Mouse (Mus musculus): ENCODE measurements at regions not wholly inside any gene's neighbourhood (a gene's known extent, or its start where the extent isn't known, plus 50 kb on each side); places are given as distances from the start of the nearest gene placed in this dataset.

DNA sequence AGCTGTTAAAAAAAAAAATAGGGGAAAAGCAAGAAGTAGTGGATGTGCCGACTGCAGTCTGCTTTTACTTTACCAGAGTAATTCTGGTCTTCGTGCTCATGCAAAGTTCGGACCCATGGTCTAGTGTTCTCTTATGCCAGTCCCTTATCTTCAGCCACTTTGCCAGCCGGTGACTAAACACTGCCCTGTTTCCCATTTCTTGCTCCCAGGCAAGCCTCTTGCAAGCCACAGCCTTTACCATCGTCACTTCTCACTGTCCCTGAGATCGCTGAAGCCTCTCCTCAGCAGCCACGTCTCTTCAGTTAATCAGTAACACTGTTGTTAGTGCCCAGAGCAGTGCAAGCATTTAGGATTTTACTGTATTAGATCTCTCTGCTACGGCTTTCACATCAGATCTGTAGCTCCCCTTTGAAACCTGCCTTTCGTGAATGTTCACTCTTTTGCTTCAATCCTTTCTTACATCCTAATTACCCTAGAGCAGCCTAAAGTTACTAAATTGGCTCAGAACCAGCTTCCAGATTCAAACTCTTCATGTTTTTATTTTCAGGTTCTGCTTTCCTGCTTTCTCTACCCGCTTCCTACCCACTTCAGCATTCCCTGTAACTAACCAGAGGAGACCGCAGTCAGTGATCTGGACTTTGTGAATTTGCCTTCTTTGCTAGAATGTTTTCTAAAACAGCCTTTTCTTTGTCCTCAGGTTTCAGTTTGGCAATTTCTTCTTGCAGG is 184.5 kb upstream of the Emcn start:
- no peak overlapping the region for H3K9ac ChIP-seq (ENCODE audit: low read depth, low read length)
- 59% methylated on average over 11 of the region's 11 CpGs for WGBS
- no peaks in the 10 kb centered on the region for H3K27me3 ChIP-seq (ENCODE audit: control insufficient read depth, insufficient read depth, low read length)
- H3K36me3 ChIP-seq (ENCODE audit: control insufficient read depth, insufficient read depth, low read length) = no peaks in the 10 kb centered on the region
- no peak for DNase-seq (ENCODE audit: low spot score)
- no peak overlapping the region for H3K4me3 ChIP-seq (ENCODE audit: low read depth, low read length)
- ATAC-seq (ENCODE audit: low FRiP score) = no peak
- no peaks in the 10 kb centered on the region for H3K9me3 ChIP-seq (ENCODE audit: control insufficient read depth, low read length)
- H3K27ac ChIP-seq (ENCODE audit: low read depth, low read length) = no peak overlapping the region
- no peaks in the 10 kb centered on the region for H3K4me1 ChIP-seq (replicated peaks; ENCODE audit: control insufficient read depth, insufficient read depth, low read length)
- no peak overlapping the region for H3K4me2 ChIP-seq (replicated peaks; ENCODE audit: low read depth, low read length)

- Histone ChIP-seq H3K9ac (ENCODE audit: low read depth, low read length) (no peak overlapping the region), H3K4me2 (replicated peaks; ENCODE audit: low read depth, low read length) (no peak overlapping the region), H3K27ac (ENCODE audit: low read depth, low read length) (no peak overlapping the region), H3K36me3 (ENCODE audit: control insufficient read depth, insufficient read depth, low read length) (no peaks in the 10 kb centered on the region), H3K4me1 (replicated peaks; ENCODE audit: control insufficient read depth, insufficient read depth, low read length) (no peaks in the 10 kb centered on the region), H3K4me3 (ENCODE audit: low read depth, low read length) (no peak overlapping the region), H3K9me3 (ENCODE audit: control insufficient read depth, low read length) (no peaks in the 10 kb centered on the region), H3K27me3 (ENCODE audit: control insufficient read depth, insufficient read depth, low read length) (no peaks in the 10 kb centered on the region)
- DNase-seq (ENCODE audit: low spot score) (no peak), ATAC-seq (ENCODE audit: low FRiP score) (peak; percentile 51)
- 48% methylated on average over 1 of the region's 1 CpGs for WGBS
Observed at GRCm38 (mm10) chr3:137189035-137189434, 151.8 kb upstream of the Emcn start.

DNA sequence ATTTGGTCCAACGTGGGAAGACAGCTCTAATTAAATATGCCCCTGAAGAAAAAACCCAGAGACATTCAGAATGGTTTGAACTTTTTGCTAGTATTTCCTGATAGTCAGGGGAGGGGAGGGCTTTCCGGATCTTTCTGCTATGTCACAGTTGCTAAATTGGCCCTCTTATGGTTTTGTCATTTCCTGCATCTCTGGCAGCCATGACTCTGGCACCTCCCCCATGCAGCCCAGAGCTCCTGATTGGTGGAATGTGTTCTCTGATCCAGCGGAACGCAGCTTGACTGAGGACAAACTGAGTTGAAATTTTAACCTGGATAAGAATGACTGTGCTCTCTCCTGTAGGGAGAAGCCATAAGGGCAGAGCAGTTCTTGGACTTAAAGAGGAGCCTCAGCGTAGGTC is 150.4 kb upstream of the Emcn start:
- no peak overlapping the region for H3K4me2 ChIP-seq (replicated peaks; ENCODE audit: low read depth, low read length)
- WGBS = 78% methylated on average over 5 of the region's 5 CpGs
- H3K9me3 ChIP-seq (ENCODE audit: control insufficient read depth, low read length) = no peaks in the 10 kb centered on the region
- ATAC-seq (ENCODE audit: low FRiP score) (no peak), DNase-seq (ENCODE audit: low spot score) (no peak)
- H3K27ac ChIP-seq (ENCODE audit: low read depth, low read length) = no peak overlapping the region
- no peaks in the 10 kb centered on the region for H3K4me1 ChIP-seq (replicated peaks; ENCODE audit: control insufficient read depth, insufficient read depth, low read length)
- H3K27me3 ChIP-seq (ENCODE audit: control insufficient read depth, insufficient read depth, low read length) = no peaks in the 10 kb centered on the region
- no peak overlapping the region for H3K4me3 ChIP-seq (ENCODE audit: low read depth, low read length)
- H3K9ac ChIP-seq (ENCODE audit: low read depth, low read length) = no peak overlapping the region
- H3K36me3 ChIP-seq (ENCODE audit: control insufficient read depth, insufficient read depth, low read length) = no peaks in the 10 kb centered on the region

GRCm38 (mm10) chr3:137191009-137191408 is 149.9 kb upstream of the Emcn start:
- WGBS = 89% methylated on average over 4 of the region's 4 CpGs
- Histone ChIP-seq H3K4me3 (ENCODE audit: low read depth, low read length) (no peak overlapping the region), H3K27ac (ENCODE audit: low read depth, low read length) (no peak overlapping the region), H3K9me3 (ENCODE audit: control insufficient read depth, low read length) (no peaks in the 10 kb centered on the region), H3K4me1 (replicated peaks; ENCODE audit: control insufficient read depth, insufficient read depth, low read length) (no peaks in the 10 kb centered on the region), H3K4me2 (replicated peaks; ENCODE audit: low read depth, low read length) (no peak overlapping the region), H3K36me3 (ENCODE audit: control insufficient read depth, insufficient read depth, low read length) (no peaks in the 10 kb centered on the region), H3K27me3 (ENCODE audit: control insufficient read depth, insufficient read depth, low read length) (no peaks in the 10 kb centered on the region), H3K9ac (ENCODE audit: low read depth, low read length) (no peak overlapping the region)
- DNase-seq (ENCODE audit: low spot score) (no peak), ATAC-seq (ENCODE audit: low FRiP score) (no peak)

- Histone ChIP-seq H3K27me3 (ENCODE audit: control insufficient read depth, insufficient read depth, low read length) (no peaks in the 10 kb centered on the region), H3K4me3 (ENCODE audit: low read depth, low read length) (no peak overlapping the region), H3K9me3 (ENCODE audit: control insufficient read depth, low read length) (no peaks in the 10 kb centered on the region), H3K4me2 (replicated peaks; ENCODE audit: low read depth, low read length) (no peak overlapping the region), H3K36me3 (ENCODE audit: control insufficient read depth, insufficient read depth, low read length) (no peaks in the 10 kb centered on the region), H3K4me1 (replicated peaks; ENCODE audit: control insufficient read depth, insufficient read depth, low read length) (no peaks in the 10 kb centered on the region), H3K9ac (ENCODE audit: low read depth, low read length) (no peak overlapping the region), H3K27ac (ENCODE audit: low read depth, low read length) (no peak overlapping the region)
- ATAC-seq (ENCODE audit: low FRiP score) = no peak
- DNase-seq (ENCODE audit: low spot score) = no peak
- 87% methylated on average over 1 of the region's 1 CpGs for WGBS
Observed at GRCm38 (mm10) chr3:137193873-137194272, 147.0 kb upstream of the Emcn start.

GRCm38 (mm10) chr3:137211667-137212066 is 129.2 kb upstream of the Emcn start:
- no peak overlapping the region for H3K27ac ChIP-seq (ENCODE audit: low read depth, low read length)
- H3K36me3 ChIP-seq (ENCODE audit: control insufficient read depth, insufficient read depth, low read length) = no peaks in the 10 kb centered on the region
- no peak overlapping the region for H3K4me2 ChIP-seq (replicated peaks; ENCODE audit: low read depth, low read length)
- H3K9me3 ChIP-seq (ENCODE audit: control insufficient read depth, low read length) = no peaks in the 10 kb centered on the region
- no peak overlapping the region for H3K9ac ChIP-seq (ENCODE audit: low read depth, low read length)
- H3K4me3 ChIP-seq (ENCODE audit: low read depth, low read length) = no peak overlapping the region
- no peaks in the 10 kb centered on the region for H3K27me3 ChIP-seq (ENCODE audit: control insufficient read depth, insufficient read depth, low read length)
- WGBS = 82% methylated on average over 3 of the region's 3 CpGs
- DNase-seq (ENCODE audit: low spot score) (no peak), ATAC-seq (ENCODE audit: low FRiP score) (no peak)
- H3K4me1 ChIP-seq (replicated peaks; ENCODE audit: control insufficient read depth, insufficient read depth, low read length) = no peaks in the 10 kb centered on the region

DNA sequence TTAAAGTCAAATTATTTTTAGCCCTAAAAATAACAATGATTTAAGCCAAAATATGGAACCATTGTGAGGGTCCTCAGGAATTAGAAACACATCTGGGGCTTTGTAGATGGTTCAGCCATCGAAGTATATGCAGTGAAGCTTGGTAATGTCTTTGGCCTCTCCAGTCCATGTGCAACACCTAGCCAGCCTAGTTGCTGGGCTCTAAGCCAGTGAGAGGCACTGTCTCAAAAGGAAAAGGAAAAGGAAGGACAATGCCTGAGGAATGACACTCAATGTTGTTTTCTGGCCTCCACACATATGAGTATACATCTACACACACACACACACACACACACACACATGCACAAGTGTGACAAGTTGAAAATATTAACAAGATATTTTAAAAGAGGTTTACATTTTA is 124.8 kb upstream of the Emcn start:
- ATAC-seq (ENCODE audit: low FRiP score) = no peak
- WGBS = 92% methylated on average over 1 of the region's 1 CpGs
- Histone ChIP-seq H3K36me3 (ENCODE audit: control insufficient read depth, insufficient read depth, low read length) (no peaks in the 10 kb centered on the region), H3K4me3 (ENCODE audit: low read depth, low read length) (no peak overlapping the region), H3K9me3 (ENCODE audit: control insufficient read depth, low read length) (no peaks in the 10 kb centered on the region), H3K9ac (ENCODE audit: low read depth, low read length) (no peak overlapping the region), H3K4me1 (replicated peaks; ENCODE audit: control insufficient read depth, insufficient read depth, low read length) (no peaks in the 10 kb centered on the region), H3K27ac (ENCODE audit: low read depth, low read length) (no peak overlapping the region), H3K4me2 (replicated peaks; ENCODE audit: low read depth, low read length) (no peak overlapping the region), H3K27me3 (ENCODE audit: control insufficient read depth, insufficient read depth, low read length) (no peaks in the 10 kb centered on the region)
- DNase-seq (ENCODE audit: low spot score) = no peak

- Histone ChIP-seq H3K27me3 (ENCODE audit: control insufficient read depth, insufficient read depth, low read length) (no peaks in the 10 kb centered on the region), H3K4me1 (replicated peaks; ENCODE audit: control insufficient read depth, insufficient read depth, low read length) (no peaks in the 10 kb centered on the region), H3K4me2 (replicated peaks; ENCODE audit: low read depth, low read length) (no peak overlapping the region), H3K4me3 (ENCODE audit: low read depth, low read length) (no peak overlapping the region), H3K36me3 (ENCODE audit: control insufficient read depth, insufficient read depth, low read length) (no peaks in the 10 kb centered on the region), H3K9ac (ENCODE audit: low read depth, low read length) (no peak overlapping the region), H3K27ac (ENCODE audit: low read depth, low read length) (no peak overlapping the region), H3K9me3 (ENCODE audit: control insufficient read depth, low read length) (no peaks in the 10 kb centered on the region)
- ATAC-seq (ENCODE audit: low FRiP score) (no peak), DNase-seq (ENCODE audit: low spot score) (no peak)
Observed at GRCm38 (mm10) chr3:137217245-137217644, 123.6 kb upstream of the Emcn start.

GRCm38 (mm10) chr3:137217926-137218325 is 122.9 kb upstream of the Emcn start:
- no peak overlapping the region for H3K4me3 ChIP-seq (ENCODE audit: low read depth, low read length)
- no peaks in the 10 kb centered on the region for H3K36me3 ChIP-seq (ENCODE audit: control insufficient read depth, insufficient read depth, low read length)
- WGBS = 94% methylated on average over 5 of the region's 5 CpGs
- no peaks in the 10 kb centered on the region for H3K9me3 ChIP-seq (ENCODE audit: control insufficient read depth, low read length)
- no peaks in the 10 kb centered on the region for H3K27me3 ChIP-seq (ENCODE audit: control insufficient read depth, insufficient read depth, low read length)
- no peak for DNase-seq (ENCODE audit: low spot score)
- ATAC-seq (ENCODE audit: low FRiP score) = no peak
- no peak overlapping the region for H3K27ac ChIP-seq (ENCODE audit: low read depth, low read length)
- H3K9ac ChIP-seq (ENCODE audit: low read depth, low read length) = no peak overlapping the region
- no peaks in the 10 kb centered on the region for H3K4me1 ChIP-seq (replicated peaks; ENCODE audit: control insufficient read depth, insufficient read depth, low read length)
- H3K4me2 ChIP-seq (replicated peaks; ENCODE audit: low read depth, low read length) = no peak overlapping the region
